Mouse (Mus musculus) midbrain, embryonic 15.5 days (tissue): ENCODE measurements around the gene Pde6d. TPM values are rescaled to one million over a fixed set of nuclear protein-coding genes. Genes with fewer than 3 reads are reported as not detected.
A peak's percentile ranks its signal among the peaks of the same experiment; 100 is the strongest.

Source experiments
- ATAC-seq: fragments of 200-750 bp; cut with Nextera tagmentation; replicated peaks from 2 replicates; pipeline ENCODE4 v1.8.0; 2017; ENCODE audit warnings: moderate TSS enrichment
- H3K27ac ChIP-seq: fragments of 300-500 bp; sonication (generic); 2 replicates; pipeline ENCODE4 v1.5.1; 2015; ENCODE audit warnings: mild to moderate bottlenecking, inconsistent platforms
- H3K27me3 ChIP-seq: fragments of 300-500 bp; sonication (generic); replicated peaks from 2 replicates; pipeline ENCODE4 v1.6.1; 2015; ENCODE audit warnings: inconsistent platforms
- H3K36me3 ChIP-seq: fragments of 300-500 bp; sonication (generic); replicated peaks from 2 replicates; pipeline ENCODE4 v1.6.1; 2015; ENCODE audit warnings: inconsistent platforms
- H3K4me1 ChIP-seq: fragments of 300-500 bp; sonication (generic); 2 replicates; pipeline ENCODE4 v1.6.1; 2015; ENCODE audit warnings: inconsistent platforms
- H3K4me2 ChIP-seq: fragments of 300-500 bp; sonication (generic); 2 replicates; pipeline ENCODE4 v1.6.1; 2015; ENCODE audit warnings: inconsistent platforms, mild to moderate bottlenecking, moderate library complexity
- H3K4me3 ChIP-seq: fragments of 300-500 bp; sonication (generic); 2 replicates; pipeline ENCODE4 v1.5.1; 2015; ENCODE audit warnings: mild to moderate bottlenecking, inconsistent platforms
- H3K9ac ChIP-seq: fragments of 300-500 bp; sonication (generic); 2 replicates; pipeline ENCODE4 v1.6.1; 2015; ENCODE audit warnings: mild to moderate bottlenecking, inconsistent platforms
- H3K9me3 ChIP-seq: fragments of 300-500 bp; sonication (generic); 2 replicates; pipeline ENCODE4 v1.6.1; 2016; ENCODE audit warnings: inconsistent platforms
- WGBS: fragments of 180-500 bp; shearing (Covaris S2); methylation state at CpG from one replicate; pipeline ENCODE4 v1.1.7; 2015; ENCODE audit warnings: mixed read lengths; 5-methylcytosine and 5-hydroxymethylcytosine counted together
- polyA plus RNA-seq: library from polyadenylated mRNA; unstranded; fragments of >200 nt; fragmentation: Nextera tagmentation; extraction: Ambion mirVana; gene quantifications from 2 replicates; pipeline ENCODE4 v1.2.1, GENCODE M21; 2015

Pde6d gene
- polyA plus RNA-seq: 103 and 106 TPM in 2 replicates

DNA sequence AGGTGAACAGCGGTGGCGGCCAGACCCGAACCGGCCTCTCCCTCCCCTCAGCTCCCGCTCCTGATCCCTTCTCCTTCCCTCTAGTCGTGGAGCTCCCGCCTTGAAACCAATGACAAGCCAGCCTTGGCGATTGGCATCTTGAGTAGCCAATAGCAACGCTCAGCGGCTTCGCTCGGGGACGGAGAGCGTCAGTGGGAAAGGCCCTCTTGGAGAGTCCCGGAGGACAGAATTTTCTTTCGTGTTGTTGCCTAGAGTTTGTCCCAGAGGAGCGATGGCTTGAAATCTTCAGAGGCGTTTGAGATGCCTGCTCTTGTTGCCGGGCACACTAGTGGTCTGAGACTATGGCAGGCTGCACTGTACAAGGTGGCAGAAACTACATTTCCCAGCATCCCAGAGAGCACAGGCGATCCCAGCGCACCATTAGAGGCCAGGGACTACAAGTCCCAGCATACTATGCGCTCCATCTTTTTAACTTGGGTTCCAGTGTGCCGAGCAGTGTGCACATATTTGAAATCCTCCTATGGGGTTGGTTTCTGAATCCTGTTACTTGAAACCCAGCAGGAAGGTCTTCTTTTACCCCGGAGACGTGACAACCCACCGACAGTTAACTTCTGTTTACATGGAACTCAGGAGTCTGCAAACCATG, at the start of gene Pde6d, which contains the start of gene Cops7b:
TSS of gene Pde6d (minus strand) at position 179 of the 646 bp plus-strand sequence.
TSS of gene Cops7b (plus strand) at position 454 of the 646 bp plus-strand sequence.
- under 1% methylated on average over 26 of the region's 26 CpGs for WGBS
- Histone ChIP-seq H3K9me3 (no peaks in the 10 kb centered on the region), H3K4me2 (peak within 1 kb of the TSS; percentile 68), H3K27me3 (no peaks in the 10 kb centered on the region), H3K27ac (peak within 1 kb of the TSS; percentile 80), H3K4me3 (peak within 1 kb of the TSS; percentile 62), H3K9ac (peak within 1 kb of the TSS; percentile 80), H3K4me1 (peaks cover 16% of the 10 kb centered on the region), H3K36me3 (no peaks in the 10 kb centered on the region)
- peak; percentile 98 for ATAC-seq

DNA sequence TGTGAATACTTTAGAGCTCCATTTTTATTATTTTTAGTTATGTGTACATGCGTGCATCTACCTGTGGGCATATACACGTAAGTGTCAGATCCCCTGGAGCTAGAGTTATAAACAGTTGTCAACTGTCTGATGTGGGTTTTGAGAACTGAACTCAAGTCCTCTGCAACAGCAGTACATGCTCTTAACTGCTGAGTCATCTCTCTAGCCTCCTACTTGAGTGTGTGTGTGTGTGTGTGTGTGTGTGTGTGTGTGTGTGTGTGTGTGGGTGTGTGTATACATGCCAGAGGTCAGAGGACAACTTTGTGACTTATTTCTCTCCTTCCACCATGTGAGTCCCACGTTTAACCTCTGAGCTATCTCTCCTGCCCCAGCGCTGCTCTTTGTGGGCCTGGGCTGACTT, 48.1 kb upstream of the Pde6d start:
- WGBS: 83% methylated on average over 4 of the region's 4 CpGs
- no peak for ATAC-seq
- Histone ChIP-seq H3K9me3 (no peaks in the 10 kb centered on the region), H3K9ac (no peak overlapping the region), H3K27me3 (no peaks in the 10 kb centered on the region), H3K4me1 (peaks cover 8% of the 10 kb centered on the region), H3K4me3 (no peak overlapping the region), H3K4me2 (no peak overlapping the region), H3K36me3 (no peaks in the 10 kb centered on the region), H3K27ac (no peak overlapping the region)

DNA sequence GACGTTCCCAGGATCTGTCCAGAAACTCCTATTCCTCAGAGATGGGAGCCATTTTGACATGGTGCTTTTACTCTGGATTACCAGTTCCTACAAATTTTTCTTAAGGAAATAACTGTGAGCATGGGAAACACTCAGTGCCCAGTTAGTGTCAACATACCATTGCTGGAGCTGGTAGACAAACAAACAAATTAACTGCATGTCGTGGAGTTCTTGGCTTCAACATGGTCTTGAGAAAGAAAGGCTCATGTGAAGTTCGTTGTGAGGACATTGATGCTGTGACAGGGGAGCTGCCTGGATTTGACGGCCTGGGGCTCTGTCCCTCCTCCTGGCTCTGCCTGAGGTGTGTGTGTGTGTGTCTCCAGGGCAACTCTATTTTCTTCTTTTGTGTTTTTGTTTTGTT, 47.5 kb upstream of the Pde6d start:
- Histone ChIP-seq H3K4me1 (peaks cover 8% of the 10 kb centered on the region), H3K9ac (no peak overlapping the region), H3K4me3 (no peak overlapping the region), H3K36me3 (no peaks in the 10 kb centered on the region), H3K27me3 (no peaks in the 10 kb centered on the region), H3K27ac (no peak overlapping the region), H3K9me3 (no peaks in the 10 kb centered on the region), H3K4me2 (no peak overlapping the region)
- 56% methylated on average over 4 of the region's 4 CpGs for WGBS
- ATAC-seq: no peak

DNA sequence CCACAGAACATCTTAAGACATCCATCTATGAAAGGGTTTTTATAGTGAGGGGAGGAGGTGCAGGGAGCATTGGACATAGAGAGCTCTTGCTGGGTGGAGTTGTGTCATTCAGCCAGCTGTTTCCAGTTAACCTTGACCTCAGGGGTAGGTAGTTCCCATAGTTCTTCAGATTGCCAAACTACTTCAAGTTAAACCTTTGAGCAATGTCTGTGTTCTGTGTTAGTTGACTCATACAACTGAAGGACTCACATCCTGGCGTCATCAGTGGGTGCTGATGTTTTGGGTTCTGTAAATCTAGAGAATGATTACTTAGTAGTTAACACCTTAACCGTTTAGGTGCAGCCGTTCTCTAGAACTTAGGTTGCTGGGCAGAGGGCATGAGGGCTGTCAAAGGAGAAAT, 45.8 kb upstream of the Pde6d start:
- no peak overlapping the region for H3K4me3 ChIP-seq
- no peak overlapping the region for H3K27ac ChIP-seq
- H3K4me2 ChIP-seq: no peak overlapping the region
- H3K36me3 ChIP-seq: no peaks in the 10 kb centered on the region
- no peak for ATAC-seq
- no peak overlapping the region for H3K9ac ChIP-seq
- 86% methylated on average over 3 of the region's 3 CpGs for WGBS
- H3K27me3 ChIP-seq: no peaks in the 10 kb centered on the region
- H3K4me1 ChIP-seq: no peaks in the 10 kb centered on the region
- H3K9me3 ChIP-seq: no peaks in the 10 kb centered on the region

DNA sequence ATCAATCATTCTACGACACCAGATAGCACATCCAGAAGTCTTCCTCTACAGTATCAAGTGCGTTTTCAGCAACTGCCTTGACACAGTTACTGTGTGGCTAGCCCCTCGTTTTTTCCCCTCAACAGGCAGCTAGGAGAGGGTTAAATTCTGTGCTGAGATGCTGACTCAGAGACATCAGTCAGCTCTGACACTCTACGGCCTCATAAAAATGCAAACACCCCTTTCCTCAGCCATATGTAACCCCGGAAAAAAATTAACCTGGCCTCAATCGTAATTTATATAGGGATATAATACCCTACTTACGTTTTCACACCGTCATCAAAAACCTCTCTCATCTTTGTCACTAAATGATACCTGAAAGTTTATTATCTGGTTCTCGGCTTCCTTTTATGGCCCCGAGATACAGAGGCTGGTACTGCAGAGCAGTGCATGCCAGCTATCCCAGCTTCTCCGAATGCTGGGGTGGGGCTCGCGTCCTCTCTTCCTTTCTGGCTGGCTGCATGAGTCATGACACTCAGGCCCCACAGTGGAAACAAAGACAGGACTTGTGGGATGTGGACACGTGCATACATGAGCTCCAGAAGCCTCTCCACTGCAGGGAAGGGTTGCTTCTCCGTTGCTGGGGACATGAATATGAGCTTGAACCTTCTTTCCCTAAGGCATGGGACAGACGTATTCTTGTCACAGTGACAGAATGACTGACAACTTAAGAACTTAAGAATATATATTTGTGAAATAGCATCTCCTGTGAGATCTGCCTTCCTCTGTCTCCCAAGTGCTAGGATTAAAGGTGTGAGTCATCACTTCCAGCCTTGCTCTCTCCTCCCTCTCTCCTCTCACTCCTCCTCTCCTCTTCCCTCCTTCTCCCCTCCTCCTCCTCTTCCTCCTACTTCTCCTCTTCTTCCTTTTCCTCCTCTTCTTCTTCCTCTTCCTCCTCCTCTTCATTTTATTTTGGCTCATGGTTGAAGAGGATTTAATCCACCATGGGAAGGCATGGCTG, 40.9 kb upstream of the Pde6d start:
- H3K36me3 ChIP-seq: no peaks in the 10 kb centered on the region
- no peak for ATAC-seq
- H3K4me1 ChIP-seq: no peaks in the 10 kb centered on the region
- H3K27ac ChIP-seq: no peak overlapping the region
- no peak overlapping the region for H3K9ac ChIP-seq
- H3K4me3 ChIP-seq: no peak overlapping the region
- H3K27me3 ChIP-seq: no peaks in the 10 kb centered on the region
- no peaks in the 10 kb centered on the region for H3K9me3 ChIP-seq
- H3K4me2 ChIP-seq: no peak overlapping the region
- 74% methylated on average over 16 of the region's 16 CpGs for WGBS

DNA sequence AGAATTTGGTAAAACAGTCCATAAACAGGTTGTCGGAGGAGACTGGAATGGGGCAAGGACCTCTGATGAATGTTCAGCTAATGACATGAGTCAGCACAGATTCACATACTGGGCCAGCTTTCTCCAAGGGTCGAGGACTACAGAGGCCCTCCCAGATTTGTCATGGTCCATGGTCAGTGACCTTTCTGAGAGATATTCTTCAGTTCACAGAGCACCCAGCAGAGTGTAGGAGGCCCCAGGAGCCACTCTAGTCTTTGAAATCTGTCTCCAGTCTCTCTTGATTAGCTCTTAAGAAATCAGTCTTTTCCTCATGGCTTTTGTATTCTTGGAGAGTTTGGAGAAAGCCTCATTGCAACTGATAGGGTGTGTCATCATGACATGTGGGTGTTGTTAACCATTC, 39.9 kb upstream of the Pde6d start:
- Histone ChIP-seq H3K36me3 (no peaks in the 10 kb centered on the region), H3K9me3 (no peaks in the 10 kb centered on the region), H3K27ac (no peak overlapping the region), H3K4me3 (no peak overlapping the region), H3K27me3 (no peaks in the 10 kb centered on the region), H3K4me2 (no peak overlapping the region), H3K4me1 (no peaks in the 10 kb centered on the region), H3K9ac (no peak overlapping the region)
- 65% methylated on average over 2 of the region's 2 CpGs for WGBS
- ATAC-seq: no peak

DNA sequence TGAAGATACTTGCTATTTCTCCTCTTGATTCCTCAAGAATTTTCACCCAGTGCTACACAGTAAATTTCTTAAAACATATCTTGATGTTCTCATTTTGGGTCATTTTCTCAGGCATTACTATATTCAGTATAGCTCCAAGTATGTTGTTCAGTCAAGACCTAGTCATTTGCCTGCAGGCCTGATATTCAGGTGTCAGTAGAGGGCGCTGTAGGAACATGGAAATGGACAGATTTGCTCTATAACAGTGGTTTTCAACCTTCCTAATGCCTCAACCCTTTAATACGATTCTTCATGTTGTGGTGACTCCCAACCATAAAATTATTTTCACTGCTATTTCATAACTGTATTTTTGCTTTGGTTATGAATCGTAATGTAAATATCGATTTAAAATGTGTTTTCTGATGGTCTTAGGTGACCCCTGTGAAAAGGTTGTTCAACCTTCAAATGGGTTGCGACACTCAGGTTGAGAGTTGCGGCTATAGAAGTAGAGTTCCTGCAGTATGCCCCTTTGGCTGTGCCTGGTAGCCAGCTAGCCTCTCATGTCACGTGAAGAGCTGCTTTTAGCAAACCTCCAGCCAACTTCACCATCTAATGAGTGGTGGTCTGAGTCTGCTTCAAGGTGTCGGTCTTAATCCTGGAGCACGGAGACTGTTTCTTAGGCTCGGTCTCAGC, 36.2 kb upstream of the Pde6d start:
- ATAC-seq: 0 out of 2 replicates have a peak, but pooled peaks have one; percentile 51
- no peak overlapping the region for H3K4me3 ChIP-seq
- H3K9ac ChIP-seq: no peak overlapping the region
- H3K27ac ChIP-seq: no peak overlapping the region
- WGBS: 61% methylated on average over 10 of the region's 10 CpGs
- H3K27me3 ChIP-seq: no peaks in the 10 kb centered on the region
- H3K4me2 ChIP-seq: no peak overlapping the region
- H3K4me1 ChIP-seq: no peaks in the 10 kb centered on the region
- no peaks in the 10 kb centered on the region for H3K9me3 ChIP-seq
- H3K36me3 ChIP-seq: no peaks in the 10 kb centered on the region

DNA sequence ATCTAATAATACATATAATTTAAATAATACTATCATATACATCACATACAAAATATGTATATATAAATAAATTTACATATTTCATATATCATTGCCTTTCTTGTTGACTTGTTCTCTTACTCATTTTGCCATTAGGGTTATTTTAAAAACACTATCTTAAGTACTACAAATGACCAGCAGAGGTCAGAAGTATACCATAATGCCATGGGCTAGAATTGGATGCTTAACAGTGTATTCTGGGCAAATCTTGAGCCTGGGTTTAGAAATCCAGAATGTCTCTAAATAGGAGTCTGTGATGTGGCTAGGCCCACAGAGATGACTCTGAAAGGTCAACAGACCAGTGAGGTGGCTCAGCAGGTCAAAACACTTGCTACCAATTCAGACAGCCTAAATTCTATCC, 31.8 kb upstream of the Pde6d start:
- Histone ChIP-seq H3K27me3 (no peaks in the 10 kb centered on the region), H3K4me3 (no peak overlapping the region), H3K36me3 (no peaks in the 10 kb centered on the region; the same call in 1 of the 2 replicates), H3K27ac (no peak overlapping the region), H3K9me3 (no peaks in the 10 kb centered on the region), H3K4me1 (no peaks in the 10 kb centered on the region), H3K4me2 (no peak overlapping the region), H3K9ac (no peak overlapping the region)
- ATAC-seq: peak; percentile 62; the same call in 1 of the 2 replicates

DNA sequence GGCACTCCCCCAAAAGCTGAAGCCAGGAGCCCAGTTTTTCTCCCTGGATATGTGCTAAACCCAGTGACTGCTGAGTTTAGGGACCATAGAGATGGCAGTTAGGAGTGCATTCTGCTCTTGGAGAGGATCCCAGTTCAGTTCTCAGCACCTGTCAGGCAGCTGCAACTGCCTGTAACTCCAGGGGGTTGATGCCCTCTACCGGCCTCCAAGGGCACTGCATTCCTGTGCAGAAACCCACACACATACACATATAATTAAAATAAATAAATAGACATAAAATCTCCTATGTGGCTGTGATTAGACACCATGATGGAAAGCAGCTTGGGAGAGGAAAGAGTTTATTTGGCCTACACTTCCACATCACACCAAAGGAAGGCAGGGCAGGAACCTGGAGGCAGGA, 29.7 kb upstream of the Pde6d start:
- H3K27ac ChIP-seq: no peak overlapping the region
- WGBS: 51% methylated on average over 1 of the region's 1 CpGs

DNA sequence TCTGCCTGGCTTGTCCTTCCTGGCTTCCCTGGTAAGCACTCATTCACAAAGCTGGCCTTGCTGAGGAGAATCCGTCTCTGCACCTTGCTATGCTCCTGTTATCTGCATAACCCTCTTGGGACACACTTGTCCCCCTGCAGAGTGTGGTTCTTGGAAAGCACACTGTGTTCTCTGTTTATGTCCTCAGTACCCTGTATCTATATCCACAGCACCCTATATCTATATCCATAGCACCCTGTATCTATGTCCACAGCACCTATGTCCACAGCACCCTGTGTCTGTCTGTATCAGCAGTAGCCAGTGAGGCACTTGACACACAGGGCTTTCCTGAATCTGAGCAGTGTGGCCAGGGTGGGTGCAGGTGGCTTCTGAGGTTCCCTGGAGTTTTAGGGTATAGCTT, 28.5 kb upstream of the Pde6d start:
- H3K27me3 ChIP-seq: no peaks in the 10 kb centered on the region
- WGBS: 97% methylated on average over 1 of the region's 1 CpGs
- H3K4me1 ChIP-seq: no peaks in the 10 kb centered on the region

More for the DNA sequence above, 29.7 kb upstream of the Pde6d start:
- H3K27me3 ChIP-seq: no peaks in the 10 kb centered on the region
- no peak overlapping the region for H3K4me3 ChIP-seq
- peaks cover 1% of the 10 kb centered on the region; the same call in 1 of the 2 replicates for H3K36me3 ChIP-seq
- no peaks in the 10 kb centered on the region for H3K9me3 ChIP-seq
- ATAC-seq: no peak
- no peaks in the 10 kb centered on the region for H3K4me1 ChIP-seq
- H3K4me2 ChIP-seq: no peak overlapping the region
- no peak overlapping the region for H3K9ac ChIP-seq

DNA sequence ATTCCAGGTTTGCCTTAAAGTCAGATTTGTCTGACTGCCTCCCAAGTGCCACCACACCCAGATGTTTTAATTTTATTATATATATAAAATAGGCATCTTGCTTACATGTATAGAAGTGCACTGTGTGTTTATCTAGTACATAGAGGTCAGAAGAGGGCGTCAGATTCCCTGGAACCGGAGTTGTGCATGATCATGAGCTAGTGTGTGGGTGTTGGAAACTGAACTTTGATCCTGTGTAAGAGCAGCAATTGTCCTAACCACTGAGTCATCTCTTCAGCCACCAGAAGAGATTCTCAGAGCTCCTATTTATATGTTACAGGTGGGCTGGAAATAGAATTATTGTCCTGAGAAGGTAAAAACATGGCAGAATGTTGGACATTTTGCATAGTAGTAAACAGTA, 17.7 kb upstream of the Pde6d start:
- no peaks in the 10 kb centered on the region for H3K4me1 ChIP-seq
- ATAC-seq: no peak
- no peak overlapping the region for H3K27ac ChIP-seq
- H3K36me3 ChIP-seq: peaks cover 43% of the 10 kb centered on the region
- no peaks in the 10 kb centered on the region for H3K27me3 ChIP-seq
- H3K4me3 ChIP-seq: no peak overlapping the region
- H3K9ac ChIP-seq: no peak overlapping the region
- H3K4me2 ChIP-seq: no peak overlapping the region
- H3K9me3 ChIP-seq: no peaks in the 10 kb centered on the region
- WGBS: 90% methylated on average over 2 of the region's 2 CpGs

More for the DNA sequence above, 28.5 kb upstream of the Pde6d start:
- H3K4me3 ChIP-seq: no peak overlapping the region
- H3K27ac ChIP-seq: no peak overlapping the region
- H3K9ac ChIP-seq: no peak overlapping the region
- H3K4me2 ChIP-seq: no peak overlapping the region
- H3K9me3 ChIP-seq: no peaks in the 10 kb centered on the region
- H3K36me3 ChIP-seq: peaks cover 7% of the 10 kb centered on the region; the same call in 1 of the 2 replicates
- no peak for ATAC-seq

DNA sequence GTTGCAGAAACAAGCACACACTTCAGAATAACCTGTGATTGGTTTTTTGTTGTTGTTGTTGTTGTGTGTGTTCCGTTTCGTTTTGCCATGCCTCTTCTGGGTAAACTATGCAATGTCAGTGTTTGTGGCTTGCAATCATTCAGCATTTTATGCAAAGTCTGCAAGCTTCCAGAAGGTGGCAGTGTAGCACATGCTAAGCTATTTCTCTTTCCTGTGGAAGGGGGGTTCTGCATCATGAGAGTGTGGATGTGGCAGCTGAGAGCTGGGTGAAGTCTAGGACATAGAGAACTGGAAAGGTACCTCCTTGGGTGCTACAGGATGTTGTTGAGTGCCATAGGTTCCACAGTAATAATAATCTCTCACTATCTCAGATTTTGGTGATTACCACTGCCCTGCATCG, 16.1 kb upstream of the Pde6d start:
- Histone ChIP-seq H3K4me3 (no peak overlapping the region), H3K9me3 (no peaks in the 10 kb centered on the region), H3K27me3 (no peaks in the 10 kb centered on the region), H3K27ac (no peak overlapping the region), H3K4me1 (no peaks in the 10 kb centered on the region), H3K9ac (no peak overlapping the region), H3K4me2 (no peak overlapping the region), H3K36me3 (peaks cover 36% of the 10 kb centered on the region)
- 73% methylated on average over 3 of the region's 3 CpGs for WGBS
- ATAC-seq: no peak
